In the genomic region with DNA sequence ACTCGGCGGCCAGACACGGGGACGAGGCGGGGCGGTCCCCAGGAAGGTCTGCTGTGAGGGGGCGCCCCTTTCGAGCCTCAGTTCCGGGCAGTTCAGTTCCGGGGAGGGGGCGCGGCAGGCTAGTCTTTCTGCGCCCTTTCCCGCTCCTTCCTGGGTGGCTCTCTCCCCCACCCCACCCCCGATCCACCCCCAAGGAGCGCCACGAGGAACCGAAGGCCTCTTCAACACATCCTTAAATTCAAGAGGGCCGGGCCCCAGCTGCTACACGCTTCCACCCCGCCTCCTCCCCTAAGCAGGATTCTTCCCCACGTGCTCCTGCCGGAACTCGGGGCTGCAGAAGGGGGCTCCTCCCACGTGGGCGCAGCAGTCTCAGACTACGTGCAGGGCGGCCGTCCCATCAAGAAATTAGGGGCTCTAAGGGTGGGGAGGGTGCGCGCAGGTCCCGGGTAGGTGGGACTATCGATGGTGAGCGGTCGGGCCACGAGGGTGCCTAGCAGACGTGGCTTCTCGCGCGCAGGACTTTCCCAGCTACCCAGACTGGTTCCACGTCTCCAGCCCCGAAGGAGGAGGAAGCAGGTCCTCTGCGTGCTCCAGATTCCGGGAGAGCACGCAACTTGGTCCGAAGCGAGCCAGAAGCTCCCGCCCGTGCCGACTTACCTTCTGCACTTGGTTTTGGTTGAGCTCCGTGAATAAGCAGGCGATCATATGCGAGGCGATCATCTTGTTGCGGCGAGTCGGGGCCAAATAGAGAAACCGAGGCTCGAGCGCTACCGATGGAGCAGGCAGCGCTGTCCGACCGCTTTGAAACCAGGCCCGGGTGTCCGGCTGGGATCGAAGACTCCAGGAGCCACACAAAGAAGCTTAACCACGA, we compare ENCODE assay signal across 7 mouse cellular contexts. TPM values are rescaled to one million over a fixed set of nuclear protein-coding genes. Genes with fewer than 3 reads are reported as not detected.
A peak's percentile ranks its signal among the peaks of the same experiment; 100 is the strongest.
DNase-seq lines count a peak whose midpoint lies in the region; ATAC-seq and TF ChIP-seq lines count a peak whose summit lies in the region.

No protein-coding gene starts in this region.

- peak overlapping the region; percentile 74 for H3K9ac ChIP-seq in ES-E14 (ENCODE audit: insufficient read depth, low read depth, low read length, poor library complexity, severe bottlenecking)
- H3K9ac ChIP-seq in embryonic facial prominence, embryonic 12.5 days: peak overlapping the region; percentile 67
- H3K9ac ChIP-seq in liver, embryonic 12.5 days: peak overlapping the region; percentile 73

- no peaks in the 10 kb centered on the region; the same call in 1 of the 2 replicates for H3K36me3 ChIP-seq in ES-E14 (ENCODE audit: control insufficient read depth, insufficient read depth, low read length, poor library complexity, severe bottlenecking)
- H3K36me3 ChIP-seq in embryonic facial prominence, embryonic 12.5 days: no peaks in the 10 kb centered on the region
- peaks cover under 1% of the 10 kb centered on the region; the same call in 1 of the 2 replicates for H3K36me3 ChIP-seq in hindbrain, embryonic 10.5 days
- no peaks in the 10 kb centered on the region for H3K36me3 ChIP-seq in liver, embryonic 12.5 days
- H3K36me3 ChIP-seq in thymus, adult 2 months (ENCODE audit: control insufficient read depth, insufficient read depth, low read length): no peaks in the 10 kb centered on the region

- peaks cover 6 to 7% of the 10 kb centered on the region in 2 experiments; a peak in 1 of 4 replicates for H3K4me1 ChIP-seq in ES-E14 (ENCODE audit: control insufficient read depth in 2 of 2, insufficient read depth in 2 of 2, low read length in 2 of 2, poor library complexity in 1 of 2)
- H3K4me1 ChIP-seq in embryonic facial prominence, embryonic 12.5 days: peaks cover 16% of the 10 kb centered on the region
- peaks cover 46% of the 10 kb centered on the region for H3K4me1 ChIP-seq in hindbrain, embryonic 10.5 days (replicated peaks)
- H3K4me1 ChIP-seq in liver, embryonic 12.5 days: peaks cover 65% of the 10 kb centered on the region
- peaks cover 26% of the 10 kb centered on the region for H3K4me1 ChIP-seq in thymus, adult 2 months (replicated peaks; ENCODE audit: control insufficient read depth, insufficient read depth, low read length)

- peak overlapping the region; percentile 73 to 85 for H3K4me3 ChIP-seq in ES-E14 (ENCODE audit: insufficient read depth in 1 of 2, low read depth in 1 of 2, low read length in 2 of 2, poor library complexity in 1 of 2, severe bottlenecking in 1 of 2)
- peak overlapping the region; percentile 58 for H3K4me3 ChIP-seq in embryonic facial prominence, embryonic 12.5 days
- peak overlapping the region; percentile 77 for H3K4me3 ChIP-seq in hindbrain, embryonic 10.5 days
- H3K4me3 ChIP-seq in liver, embryonic 12.5 days: peak overlapping the region; percentile 65
- peak overlapping the region; percentile 49 for H3K4me3 ChIP-seq in thymus, adult 2 months (ENCODE audit: control insufficient read depth, insufficient read depth, low read length)

- peak overlapping the region; percentile 94 for H3K27ac ChIP-seq in ES-E14 (ENCODE audit: insufficient read depth, low read depth, low read length, poor library complexity, severe bottlenecking)
- peak overlapping the region; percentile 77 for H3K27ac ChIP-seq in embryonic facial prominence, embryonic 12.5 days
- H3K27ac ChIP-seq in hindbrain, embryonic 10.5 days: peak overlapping the region; percentile 89
- peak overlapping the region; percentile 73 for H3K27ac ChIP-seq in liver, embryonic 12.5 days
- no peak overlapping the region for H3K27ac ChIP-seq in thymus, adult 2 months (ENCODE audit: control insufficient read depth, insufficient read depth, low read length)

- peak; percentile 37 to 43 for DNase-seq in B cell, adult 2 months
- no peak for DNase-seq in ES-E14 (ENCODE audit: low read depth, low spot score)
- peak; percentile 77 for DNase-seq in hindbrain, embryonic 10.5 days (ENCODE audit: low spot score)
- DNase-seq in thymus, adult 2 months: peak; percentile 56

- ATAC-seq in embryonic facial prominence, embryonic 12.5 days (ENCODE audit: insufficient number of reproducible peaks, insufficient read depth, low FRiP score, low TSS enrichment): peak; percentile 47
- ATAC-seq in liver, embryonic 12.5 days: peak; percentile 11; the same call in 1 of the 2 replicates
- peak; percentile 29 for ATAC-seq in monocyte, adult 5-6 weeks (replicated peaks; ENCODE audit: insufficient number of reproducible peaks, low FRiP score, low TSS enrichment, poor library complexity, severe bottlenecking)

- TF ChIP-seq POLR2A in thymus, adult 2 months (IDR thresholded peaks at IDR 0.05; ENCODE audit: control insufficient read depth, extremely low read depth, insufficient read depth, low read length, poor library complexity): no peak

- in situ Hi-C loops in ES-E14 (cut with MboI; ENCODE audit: low sequenced_read_pairs in 2 of 2, unreplicated experiment in 2 of 2): no loop called here

- no peaks in the 10 kb centered on the region for H3K9me3 ChIP-seq in ES-E14 (ENCODE audit: control insufficient read depth, insufficient read depth, low read depth, low read length)
- no peaks in the 10 kb centered on the region for H3K9me3 ChIP-seq in embryonic facial prominence, embryonic 12.5 days
- no peaks in the 10 kb centered on the region for H3K9me3 ChIP-seq in hindbrain, embryonic 10.5 days
- no peaks in the 10 kb centered on the region for H3K9me3 ChIP-seq in liver, embryonic 12.5 days (replicated peaks)

- no peaks in the 10 kb centered on the region for H3K27me3 ChIP-seq in embryonic facial prominence, embryonic 12.5 days
- H3K27me3 ChIP-seq in hindbrain, embryonic 10.5 days (ENCODE audit: insufficient read depth, poor library complexity, severe bottlenecking): peaks cover 10% of the 10 kb centered on the region
- H3K27me3 ChIP-seq in liver, embryonic 12.5 days (replicated peaks): peaks cover 19% of the 10 kb centered on the region
- H3K27me3 ChIP-seq in thymus, adult 2 months (ENCODE audit: control insufficient read depth, insufficient read depth, low read length): no peaks in the 10 kb centered on the region

- WGBS in embryonic facial prominence, embryonic 12.5 days: under 1% methylated on average over 68 of the region's 68 CpGs
- WGBS in hindbrain, embryonic 10.5 days: under 1% methylated on average over 68 of the region's 68 CpGs
- under 1% methylated on average over 68 of the region's 68 CpGs for WGBS in liver, embryonic 12.5 days (ENCODE audit: insufficient replicate concordance)
- WGBS in thymus, adult 2 months: 1% methylated on average over 67 of the region's 68 CpGs

- no peak for TF ChIP-seq CTCF in thymus, adult 2 months (IDR thresholded peaks at IDR 0.05; ENCODE audit: borderline replicate concordance, control insufficient read depth, extremely low read depth, insufficient read depth, low read length, poor library complexity)

- peak overlapping the region; percentile 92 for H3K4me2 ChIP-seq in embryonic facial prominence, embryonic 12.5 days (replicated peaks)
- peak overlapping the region; percentile 96 for H3K4me2 ChIP-seq in liver, embryonic 12.5 days

TF ChIP-seq in ES-E14, 5 proteins besides CTCF, POLR2A, EP300 and RAD21:
- TF ChIP-seq MAFK (IDR thresholded peaks at IDR 0.05; ENCODE audit: insufficient read depth, low read depth, low read length) (no peak), ZNF384 (IDR thresholded peaks at IDR 0.05; ENCODE audit: low read depth, low read length) (0 out of 2 replicates have a peak, but pooled peaks have one; percentile 5)

RNA-seq across cellular contexts. Expression of a gene that starts 0.8 kb away (rescaled TPM):
- total RNA-seq in ES-E14 (2012; rRNA removed): 155 and 204 TPM in 2 replicates
- 14.8 and 16.0 TPM in 2 replicates for polyA plus RNA-seq in embryonic facial prominence, embryonic 12.5 days (2016; fragmentation: Nextera tagmentation; extraction: Ambion mirVana)
- 18.7 and 32.0 TPM in 2 replicates for polyA plus RNA-seq in hindbrain, embryonic 10.5 days (2016; fragmentation: Nextera tagmentation; extraction: Ambion mirVana)
- polyA plus RNA-seq in liver, embryonic 12.5 days (2016; fragmentation: Nextera tagmentation; extraction: Ambion mirVana): 10.1 and 11.1 TPM in 2 replicates
- 40.8 to 76.5 TPM (median 73.2 TPM) in 3 replicates for total RNA-seq in monocyte, adult 5-6 weeks (2017)
- polyA plus RNA-seq in thymus, adult 2 months (2012; rRNA removed): 6.7 TPM in 2 replicates
